Mouse (Mus musculus) hindbrain, embryonic 11.5 days (tissue): ENCODE data around the gene Col23a1. TPM values are rescaled to one million over a fixed set of nuclear protein-coding genes. Genes with fewer than 3 reads are reported as not detected.

ENCODE experiments used
- ATAC-seq: fragments of 200-750 bp; cut with Nextera tagmentation; 2 replicates; pipeline ENCODE4 v1.8.0; 2017; ENCODE audit warnings: mild to moderate bottlenecking, moderate TSS enrichment, moderate library complexity; ENCODE audit not compliant: low FRiP score
- DNase-seq: peaks from one replicate; pipeline ENCODE4 v3.0.0-alpha.2; 2015; ENCODE audit warnings: low spot score
- H3K27ac ChIP-seq: fragments of 300-500 bp; sonication (generic); 2 replicates; pipeline ENCODE4 v1.5.1; 2014; ENCODE audit warnings: mild to moderate bottlenecking, low read depth, low read length
- H3K27me3 ChIP-seq: fragments of 300-500 bp; sonication (generic); 2 replicates; pipeline ENCODE4 v1.6.1; 2014; ENCODE audit warnings: mild to moderate bottlenecking, low read length, moderate library complexity, mixed read lengths; ENCODE audit not compliant: control insufficient read depth, insufficient read depth
- H3K36me3 ChIP-seq: fragments of 300-500 bp; sonication (generic); 2 replicates; pipeline ENCODE4 v1.6.1; 2014; ENCODE audit warnings: mild to moderate bottlenecking, low read length, moderate library complexity, mixed read lengths; ENCODE audit not compliant: control insufficient read depth, insufficient read depth
- H3K4me1 ChIP-seq: fragments of 300-500 bp; sonication (generic); replicated peaks from 2 replicates; pipeline ENCODE4 v1.6.1; 2014; ENCODE audit warnings: low read length, mixed read lengths; ENCODE audit not compliant: control insufficient read depth, insufficient read depth
- H3K4me2 ChIP-seq: fragments of 300-500 bp; sonication (generic); replicated peaks from 2 replicates; pipeline ENCODE4 v1.6.1; 2014; ENCODE audit warnings: mild to moderate bottlenecking, low read depth, low read length
- H3K4me3 ChIP-seq: fragments of 300-500 bp; sonication (generic); 2 replicates; pipeline ENCODE4 v1.5.1; 2014; ENCODE audit warnings: low read depth, low read length
- H3K9ac ChIP-seq: fragments of 300-500 bp; sonication (generic); 2 replicates; pipeline ENCODE4 v1.6.1; 2014; ENCODE audit warnings: low read depth, low read length
- H3K9me3 ChIP-seq: fragments of 300-500 bp; sonication (generic); 2 replicates; pipeline ENCODE4 v1.6.1; 2016; ENCODE audit warnings: low read length; ENCODE audit not compliant: control insufficient read depth
- WGBS: fragments of 180-500 bp; shearing (Covaris S2); extraction: QIAGEN DNeasy Blood & Tissue Kit; methylation state at CpG from one replicate; pipeline ENCODE4 v1.1.7; 2014; 5-methylcytosine and 5-hydroxymethylcytosine counted together
- polyA plus RNA-seq: library from polyadenylated mRNA; unstranded; fragments of >200 nt; fragmentation: Nextera tagmentation; extraction: Ambion mirVana; gene quantifications from 2 replicates; pipeline ENCODE4 v1.2.1, GENCODE M21; 2014

The Col23a1 gene
- polyA plus RNA-seq, 1 experiment from 2014 or later: 9.7 TPM

DNA sequence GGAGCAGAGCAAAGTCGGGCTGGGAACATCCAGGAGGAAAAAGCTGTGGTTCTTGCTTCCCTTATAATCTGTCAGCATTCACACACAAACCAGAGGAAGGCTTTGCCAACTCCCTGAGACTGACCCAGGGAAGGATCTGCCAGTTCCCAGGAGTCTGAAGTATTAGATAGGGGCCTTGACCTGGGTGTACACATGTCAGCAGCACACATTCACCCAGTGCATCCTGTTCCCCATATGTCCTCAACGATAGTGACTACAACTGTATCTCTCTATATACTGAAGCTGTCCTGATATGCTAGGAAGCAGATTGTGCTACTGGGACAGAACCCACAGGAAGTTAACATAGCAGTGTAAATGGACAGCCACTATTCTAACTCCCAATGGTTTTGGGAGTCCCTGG lies 114.2 kb downstream of the Col23a1 start:
- H3K9ac ChIP-seq: no peak overlapping the region
- H3K4me1 ChIP-seq: no peaks in the 10 kb centered on the region
- no peaks in the 10 kb centered on the region for H3K36me3 ChIP-seq
- DNase-seq (no peak), ATAC-seq (no peak)
- H3K9me3 ChIP-seq: no peaks in the 10 kb centered on the region
- 85% methylated on average over 2 of the region's 2 CpGs for WGBS
- no peak overlapping the region for H3K4me2 ChIP-seq
- no peaks in the 10 kb centered on the region for H3K27me3 ChIP-seq
- no peak overlapping the region for H3K4me3 ChIP-seq
- no peak overlapping the region for H3K27ac ChIP-seq

DNA sequence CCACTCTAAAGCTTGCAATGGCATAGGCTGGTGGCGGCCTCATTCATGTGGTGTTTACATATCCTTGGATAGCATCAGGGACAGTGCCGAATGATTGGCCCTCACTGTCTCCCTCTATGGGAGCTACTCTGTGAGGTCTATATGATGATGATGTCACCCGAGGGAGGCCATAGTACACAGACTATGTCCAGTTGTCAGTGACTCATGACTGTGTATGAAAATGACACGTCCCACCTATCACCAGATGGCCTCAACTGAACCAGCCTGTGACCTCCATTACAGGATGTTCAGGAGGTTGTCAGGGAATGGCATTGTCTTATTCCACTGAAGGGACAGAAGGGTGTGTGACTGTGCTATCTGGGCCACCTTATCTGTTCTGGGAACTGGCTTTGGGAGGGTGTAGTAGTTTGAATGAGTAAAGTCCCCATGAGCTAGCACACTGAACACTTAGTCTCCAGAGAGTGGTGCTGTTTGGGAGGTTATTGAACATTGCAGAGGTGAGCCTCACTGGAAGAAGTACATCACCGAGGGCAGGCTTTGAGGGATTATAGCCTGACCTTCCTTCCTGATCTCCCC lies 115.2 kb downstream of the Col23a1 start:
- WGBS: 89% methylated on average over 5 of the region's 5 CpGs
- no peak overlapping the region for H3K9ac ChIP-seq
- no peaks in the 10 kb centered on the region for H3K4me1 ChIP-seq
- H3K9me3 ChIP-seq: no peaks in the 10 kb centered on the region
- H3K4me3 ChIP-seq: no peak overlapping the region
- no peaks in the 10 kb centered on the region for H3K27me3 ChIP-seq
- no peak overlapping the region for H3K4me2 ChIP-seq
- H3K36me3 ChIP-seq: no peaks in the 10 kb centered on the region
- DNase-seq: no peak
- H3K27ac ChIP-seq: no peak overlapping the region
- no peak for ATAC-seq

DNA sequence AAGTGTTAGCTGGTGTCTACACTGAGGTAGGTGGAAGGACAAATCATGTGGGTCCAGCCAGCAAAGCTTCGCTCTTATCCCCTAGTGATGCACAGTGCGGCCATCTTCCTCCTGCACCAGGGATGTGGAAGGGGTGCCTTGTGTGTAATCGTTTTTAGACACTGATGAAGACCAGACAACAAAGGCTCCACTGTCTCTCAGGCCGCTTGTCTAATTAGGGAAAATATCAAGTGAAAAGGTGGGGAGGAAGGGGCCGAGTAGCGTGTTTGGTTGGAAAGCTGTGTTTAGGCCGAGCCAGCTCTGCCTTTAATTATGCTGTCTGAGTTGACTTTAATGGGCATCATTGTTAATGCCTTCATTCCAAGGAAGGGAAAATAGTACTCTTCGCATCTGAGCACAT lies 116.8 kb downstream of the Col23a1 start:
- ATAC-seq: no peak
- no peak overlapping the region for H3K27ac ChIP-seq
- H3K4me3 ChIP-seq: no peak overlapping the region
- WGBS: 73% methylated on average over 8 of the region's 8 CpGs
- no peaks in the 10 kb centered on the region for H3K9me3 ChIP-seq
- H3K9ac ChIP-seq: no peak overlapping the region
- H3K4me1 ChIP-seq: no peaks in the 10 kb centered on the region
- no peaks in the 10 kb centered on the region for H3K36me3 ChIP-seq
- no peaks in the 10 kb centered on the region for H3K27me3 ChIP-seq
- H3K4me2 ChIP-seq: no peak overlapping the region
- DNase-seq: no peak

DNA sequence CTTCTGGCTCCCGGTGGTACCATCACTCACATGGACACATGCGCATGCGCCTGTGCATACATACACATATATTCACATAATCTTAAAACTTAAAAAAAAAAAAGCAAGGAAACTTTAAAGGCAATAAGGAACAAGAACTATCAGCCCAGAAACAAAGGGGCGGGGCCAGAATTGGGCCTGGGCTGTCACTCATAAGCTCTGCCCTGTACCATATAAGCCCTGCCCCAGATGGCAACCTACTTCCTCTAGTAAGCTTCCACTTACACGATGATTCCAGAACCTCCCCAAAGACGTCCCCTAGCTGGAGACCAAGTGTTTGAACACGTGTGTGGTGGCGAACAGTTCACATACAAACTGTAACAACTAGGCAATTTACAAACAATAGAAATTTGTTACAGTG lies 117.6 kb downstream of the Col23a1 start:
- H3K9me3 ChIP-seq: no peaks in the 10 kb centered on the region
- H3K4me1 ChIP-seq: no peaks in the 10 kb centered on the region
- no peak overlapping the region for H3K9ac ChIP-seq
- no peak overlapping the region for H3K4me2 ChIP-seq
- no peak overlapping the region for H3K27ac ChIP-seq
- H3K4me3 ChIP-seq: no peak overlapping the region
- ATAC-seq (no peak), DNase-seq (no peak)
- 91% methylated on average over 8 of the region's 8 CpGs for WGBS
- H3K27me3 ChIP-seq: no peaks in the 10 kb centered on the region
- no peaks in the 10 kb centered on the region for H3K36me3 ChIP-seq

DNA sequence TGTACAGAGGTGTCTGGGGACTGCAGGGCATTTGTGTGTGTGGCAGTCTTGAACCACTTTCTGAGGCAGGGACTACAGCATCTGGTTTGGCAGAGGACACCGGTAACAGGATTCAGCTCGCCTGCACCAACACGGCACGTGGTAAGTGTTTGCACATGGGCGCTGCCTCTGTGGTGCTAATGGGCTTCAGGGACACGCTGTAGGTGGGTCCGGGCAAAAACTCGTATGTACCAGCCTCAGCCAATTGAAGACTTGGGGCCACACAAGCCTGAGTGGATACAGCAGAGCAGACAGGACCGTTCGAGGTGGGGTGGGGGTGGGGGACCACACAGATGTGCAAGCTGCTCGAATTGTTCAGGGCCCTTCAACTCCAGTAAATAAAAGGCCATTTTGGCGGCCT lies 121.1 kb downstream of the Col23a1 start:
- H3K36me3 ChIP-seq: no peaks in the 10 kb centered on the region
- no peak overlapping the region for H3K4me2 ChIP-seq
- H3K27me3 ChIP-seq: no peaks in the 10 kb centered on the region
- H3K9me3 ChIP-seq: no peaks in the 10 kb centered on the region
- no peak overlapping the region for H3K9ac ChIP-seq
- no peaks in the 10 kb centered on the region for H3K4me1 ChIP-seq
- WGBS: 64% methylated on average over 12 of the region's 12 CpGs
- H3K4me3 ChIP-seq: no peak overlapping the region
- DNase-seq (no peak), ATAC-seq (no peak)
- H3K27ac ChIP-seq: no peak overlapping the region

DNA sequence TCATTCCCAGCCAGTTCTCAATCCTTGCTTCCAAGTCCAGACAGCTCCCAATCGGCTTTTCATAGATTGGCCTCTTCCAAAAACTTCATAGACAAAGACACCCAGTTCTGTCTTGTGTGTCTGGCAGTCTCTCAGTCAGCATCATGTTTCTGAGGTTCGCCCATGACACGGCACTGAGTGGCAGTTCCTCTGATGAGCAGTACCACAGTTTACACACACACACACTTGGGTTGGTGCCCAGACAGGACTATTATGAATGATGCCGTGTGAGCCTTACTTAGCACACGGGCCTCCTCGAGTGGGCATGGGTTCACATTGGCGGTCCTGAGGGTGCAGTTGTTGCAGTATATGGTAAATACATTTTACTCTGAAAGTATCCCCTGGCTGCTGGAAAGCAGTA lies 124.8 kb downstream of the Col23a1 start:
- no peak overlapping the region for H3K4me2 ChIP-seq
- whole genome bisulfite sequencing: 92% methylated on average over 7 of the region's 7 CpGs
- H3K27ac ChIP-seq: no peak overlapping the region
- H3K4me1 ChIP-seq: no peaks in the 10 kb centered on the region
- no peak for ATAC-seq
- DNase-seq: no peak
- no peaks in the 10 kb centered on the region for H3K9me3 ChIP-seq
- no peak overlapping the region for H3K9ac ChIP-seq
- H3K4me3 ChIP-seq: no peak overlapping the region
- no peaks in the 10 kb centered on the region for H3K36me3 ChIP-seq
- no peaks in the 10 kb centered on the region for H3K27me3 ChIP-seq

DNA sequence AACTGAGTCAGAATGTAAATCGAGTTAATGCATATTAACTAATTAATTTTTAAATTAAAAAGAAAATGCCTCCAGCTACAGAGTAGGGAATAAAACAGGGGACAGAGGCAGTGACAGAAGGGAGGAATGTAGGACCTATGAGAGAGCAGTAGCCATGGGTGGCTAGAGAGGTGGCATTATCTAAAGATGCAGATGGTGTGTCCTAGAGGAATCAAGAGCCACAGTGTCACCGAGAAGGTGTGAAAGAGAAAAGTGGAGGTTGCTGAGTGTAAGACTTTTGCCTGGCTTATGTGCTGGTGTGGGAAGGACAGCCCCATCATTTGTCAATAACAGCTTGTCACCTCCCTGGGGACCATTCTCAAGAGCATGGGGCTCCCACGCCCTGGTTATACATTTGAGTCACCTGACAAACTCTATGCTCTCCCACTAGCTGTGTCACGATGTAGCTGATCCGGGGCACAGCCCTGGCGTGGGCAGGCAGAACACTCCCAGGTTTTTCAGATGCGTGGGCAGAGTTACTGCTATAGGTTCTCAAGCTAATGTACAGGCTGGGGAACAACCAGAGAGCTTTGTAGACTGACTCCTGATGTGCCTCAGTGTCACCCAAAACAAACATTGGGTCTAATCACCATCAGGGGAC lies 125.4 kb downstream of the Col23a1 start:
- ATAC-seq: no peak
- Histone ChIP-seq H3K4me3 (no peak overlapping the region), H3K9ac (no peak overlapping the region), H3K9me3 (no peaks in the 10 kb centered on the region), H3K27me3 (no peaks in the 10 kb centered on the region), H3K4me1 (no peaks in the 10 kb centered on the region), H3K36me3 (no peaks in the 10 kb centered on the region), H3K4me2 (no peak overlapping the region), H3K27ac (no peak overlapping the region)
- 83% methylated on average over 7 of the region's 7 CpGs for WGBS
- DNase-seq: no peak

DNA sequence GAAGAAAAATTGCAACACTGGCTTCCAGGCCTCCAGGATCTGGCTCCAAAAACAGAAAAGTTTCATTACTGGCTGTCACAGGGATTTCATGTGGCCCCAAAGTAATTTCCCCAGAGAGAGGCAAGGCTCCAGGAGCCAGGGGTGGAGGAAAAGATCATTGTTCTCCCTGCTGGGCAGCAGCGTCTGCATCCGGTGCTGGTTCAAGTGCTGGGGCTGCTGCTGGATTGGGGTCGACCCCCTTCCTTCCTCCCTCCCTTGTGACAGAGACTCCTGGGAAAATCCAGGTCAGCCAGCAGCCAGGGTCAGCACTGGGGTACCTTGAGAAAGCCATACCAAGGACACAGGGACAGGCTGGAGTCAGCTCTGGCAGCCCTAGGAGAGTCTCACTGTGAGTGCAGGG lies 129.1 kb downstream of the Col23a1 start:
- no peak for DNase-seq
- no peak for ATAC-seq
- Histone ChIP-seq H3K27ac (no peak overlapping the region), H3K4me2 (no peak overlapping the region), H3K9ac (no peak overlapping the region), H3K4me1 (no peaks in the 10 kb centered on the region), H3K9me3 (no peaks in the 10 kb centered on the region), H3K36me3 (no peaks in the 10 kb centered on the region), H3K27me3 (no peaks in the 10 kb centered on the region), H3K4me3 (no peak overlapping the region)
- WGBS: 13% methylated on average over 3 of the region's 3 CpGs

DNA sequence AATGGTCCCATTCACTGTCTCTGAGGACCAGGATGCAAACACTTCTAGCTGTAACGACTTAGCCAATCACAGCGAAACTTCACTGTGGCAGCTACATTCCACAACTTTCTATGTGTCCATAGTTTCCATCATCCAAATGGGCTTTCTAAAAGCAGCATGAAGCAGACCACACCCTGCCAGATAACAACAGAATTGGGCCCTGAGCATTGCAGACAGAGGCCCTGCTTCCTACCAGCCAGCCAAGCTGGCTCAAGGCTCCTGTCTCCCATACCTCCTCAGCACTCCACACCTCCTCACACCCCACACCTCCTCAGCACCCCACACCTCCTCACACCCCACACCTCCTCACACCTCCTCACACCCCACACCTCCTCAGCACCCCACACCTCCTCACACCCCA lies 132.2 kb downstream of the Col23a1 start:
- H3K4me3 ChIP-seq: no peak overlapping the region
- 86% methylated on average over 2 of the region's 2 CpGs for WGBS
- no peak for DNase-seq
- no peak for ATAC-seq
- H3K9ac ChIP-seq: no peak overlapping the region
- no peaks in the 10 kb centered on the region for H3K36me3 ChIP-seq
- H3K9me3 ChIP-seq: no peaks in the 10 kb centered on the region
- H3K27ac ChIP-seq: no peak overlapping the region
- H3K27me3 ChIP-seq: no peaks in the 10 kb centered on the region
- H3K4me1 ChIP-seq: no peaks in the 10 kb centered on the region
- no peak overlapping the region for H3K4me2 ChIP-seq
